Mouse (Mus musculus) limb, embryonic 12.5 days (tissue): Measurements from ENCODE around the gene Ccdc84. TPM values are rescaled to one million over a fixed set of nuclear protein-coding genes. Genes with fewer than 3 reads are reported as not detected.
"Not testable (repeated sequence)": the region's sequence is repeated elsewhere in the genome, so short reads cannot be mapped to it uniquely, and the experiment has no call there.

ENCODE experiments used
- ATAC-seq: fragments of 200-750 bp; cut with Nextera tagmentation; 2 replicates; pipeline ENCODE4 v1.8.0; 2017; ENCODE audit warnings: low read depth, moderate TSS enrichment; ENCODE audit not compliant: insufficient number of reproducible peaks, insufficient read depth, low FRiP score, low TSS enrichment
- H3K27ac ChIP-seq: fragments of 300-500 bp; sonication (generic); 2 replicates; pipeline ENCODE4 v1.5.1; 2016; ENCODE audit warnings: mild to moderate bottlenecking, moderate library complexity
- H3K27me3 ChIP-seq: fragments of 300-500 bp; sonication (generic); 2 replicates; pipeline ENCODE4 v1.6.1; 2016; ENCODE audit warnings: mild to moderate bottlenecking, moderate library complexity
- H3K36me3 ChIP-seq: fragments of 300-500 bp; sonication (generic); 2 replicates; pipeline ENCODE4 v1.6.1; 2016; ENCODE audit warnings: mild to moderate bottlenecking, moderate library complexity
- H3K4me1 ChIP-seq: fragments of 300-500 bp; sonication (generic); replicated peaks from 2 replicates; pipeline ENCODE4 v1.6.1; 2016
- H3K4me2 ChIP-seq: fragments of 300-500 bp; sonication (generic); 2 replicates; pipeline ENCODE4 v1.6.1; 2016; ENCODE audit warnings: mild to moderate bottlenecking, moderate library complexity
- H3K4me3 ChIP-seq: fragments of 300-500 bp; sonication (generic); replicated peaks from 2 replicates; pipeline ENCODE4 v1.5.1; 2016; ENCODE audit warnings: mild to moderate bottlenecking
- H3K9ac ChIP-seq: fragments of 300-500 bp; sonication (generic); replicated peaks from 2 replicates; pipeline ENCODE4 v1.6.1; 2016; ENCODE audit warnings: mild to moderate bottlenecking, moderate library complexity
- H3K9me3 ChIP-seq: fragments of 300-500 bp; sonication (generic); 2 replicates; pipeline ENCODE4 v1.6.1; 2016; ENCODE audit warnings: mild to moderate bottlenecking, moderate library complexity
- WGBS: fragments of 180-500 bp; shearing (Covaris S2); methylation state at CpG from one replicate; pipeline ENCODE4 v1.1.7; 2016; 5-methylcytosine and 5-hydroxymethylcytosine counted together
- polyA plus RNA-seq: library from polyadenylated mRNA; unstranded; fragments of >200 nt; fragmentation: Nextera tagmentation; extraction: Ambion mirVana; gene quantifications from 2 replicates; pipeline ENCODE4 v1.2.1, GENCODE M21; 2016

Ccdc84 gene
- polyA plus RNA-seq, 1 experiment from 2014 or later, result 38.4 TPM

DNA sequence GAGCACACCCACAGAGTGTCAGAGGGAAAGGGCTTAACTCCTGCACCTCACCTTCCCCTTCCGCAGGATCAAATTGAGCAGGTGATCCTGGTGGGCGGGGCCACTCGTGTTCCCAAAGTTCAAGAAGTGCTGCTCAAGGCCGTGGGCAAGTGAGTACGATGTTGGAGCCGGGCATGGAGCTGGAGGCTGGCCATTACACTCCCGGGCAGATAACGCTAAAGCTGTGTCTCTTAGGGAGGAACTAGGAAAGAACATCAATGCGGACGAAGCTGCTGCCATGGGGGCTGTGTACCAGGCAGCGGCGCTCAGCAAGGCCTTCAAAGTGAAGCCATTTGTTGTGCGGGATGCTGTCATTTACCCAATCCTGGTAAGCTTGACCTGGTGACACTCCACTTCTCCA, 33.8 kb downstream of the Ccdc84 start:
- Histone ChIP-seq H3K4me3 (no peak overlapping the region), H3K36me3 (peaks cover 92% of the 10 kb centered on the region), H3K27me3 (no peaks in the 10 kb centered on the region), H3K9me3 (no peaks in the 10 kb centered on the region), H3K4me1 (peaks cover 11% of the 10 kb centered on the region), H3K4me2 (no peak overlapping the region), H3K9ac (no peak overlapping the region), H3K27ac (no peak overlapping the region)
- ATAC-seq, result no peak
- WGBS, result 90% methylated on average over 13 of the region's 13 CpGs

DNA sequence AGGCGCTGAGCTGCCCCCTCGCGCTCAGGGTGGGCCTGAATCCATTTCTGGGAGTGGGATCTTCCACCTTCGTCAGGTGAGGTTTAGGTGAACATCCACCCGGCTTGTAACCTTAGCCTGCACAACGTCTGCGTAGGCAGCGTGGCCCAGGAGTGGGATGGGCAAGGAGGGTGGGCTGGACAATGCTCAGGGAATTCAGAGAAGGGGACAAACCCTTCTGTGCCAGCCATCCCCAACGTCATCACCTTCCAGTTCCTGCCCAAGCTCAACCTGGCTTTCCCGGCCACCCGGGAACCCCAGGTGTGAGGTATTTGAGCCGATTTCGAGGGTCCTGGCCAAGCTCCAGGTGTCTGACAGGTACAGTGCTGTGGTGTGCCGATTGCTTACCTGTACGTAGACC, 38.5 kb downstream of the Ccdc84 start:
- 9% methylated on average over 15 of the region's 15 CpGs for WGBS
- Histone ChIP-seq H3K4me3 (peak overlapping the region; percentile 87), H3K4me1 (peaks cover 16% of the 10 kb centered on the region), H3K36me3 (peaks cover 44% of the 10 kb centered on the region), H3K27me3 (no peaks in the 10 kb centered on the region), H3K9ac (peak overlapping the region; percentile 90), H3K4me2 (peak overlapping the region; percentile 92), H3K27ac (peak overlapping the region; percentile 80), H3K9me3 (no peaks in the 10 kb centered on the region)
- 0 out of 2 replicates have a peak, but pooled peaks have one; percentile 5 for ATAC-seq

DNA sequence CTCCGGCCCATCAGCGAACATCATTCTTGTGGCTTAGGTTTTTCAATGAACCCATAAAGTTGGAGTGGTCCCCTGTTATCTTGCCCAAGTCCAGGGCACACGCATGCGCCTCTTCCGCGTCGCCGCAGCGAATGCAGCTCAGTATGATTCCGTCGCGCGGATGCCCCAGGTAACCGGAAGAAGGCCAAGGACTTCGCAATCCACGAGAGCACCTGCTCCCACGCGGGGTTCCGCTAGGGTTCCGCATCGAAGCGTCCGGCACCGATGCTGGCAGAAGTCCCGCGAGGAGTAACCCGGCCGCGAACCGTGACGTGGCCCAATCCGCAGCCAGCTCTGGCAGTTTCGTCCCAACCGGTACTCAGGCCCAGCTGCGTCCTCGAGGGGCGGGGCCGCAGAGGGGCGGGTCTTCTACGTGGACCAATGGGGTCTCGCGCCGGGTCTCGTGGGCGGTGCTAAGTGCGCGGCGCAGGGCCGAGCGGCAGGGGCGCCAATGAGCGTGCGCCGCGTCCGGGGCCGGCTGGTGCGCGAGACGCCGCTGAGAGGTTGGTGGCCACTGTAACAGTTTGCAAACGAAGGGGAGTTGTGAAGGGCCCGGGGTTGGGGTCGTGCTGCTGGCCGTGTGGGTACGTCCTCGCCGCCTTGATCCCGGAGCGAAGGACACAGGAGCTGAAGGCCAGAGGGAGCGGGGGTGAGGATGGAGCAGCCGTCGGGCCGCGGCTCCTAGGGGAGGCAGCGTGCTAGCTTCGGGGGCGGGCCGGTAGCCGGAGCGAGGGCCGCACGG, 39.1 kb downstream of the Ccdc84 start, which contains the start of gene Hyou1:
Gene Hyou1, plus strand, starts transcription at position 437 of the 781 bp plus-strand sequence.
- under 1% methylated on average over 83 of the region's 83 CpGs for WGBS
- peak within 1 kb of the TSS; percentile 92 for H3K4me2 ChIP-seq
- peak within 1 kb of the TSS; percentile 87 for H3K4me3 ChIP-seq
- H3K9me3 ChIP-seq, result no peaks in the 10 kb centered on the region
- H3K27me3 ChIP-seq, result no peaks in the 10 kb centered on the region
- H3K36me3 ChIP-seq, result peaks cover 38% of the 10 kb centered on the region
- ATAC-seq, result peak; percentile 96
- H3K9ac ChIP-seq, result peak within 1 kb of the TSS; percentile 90
- H3K4me1 ChIP-seq, result peaks cover 16% of the 10 kb centered on the region
- peak within 1 kb of the TSS; percentile 82 for H3K27ac ChIP-seq

DNA sequence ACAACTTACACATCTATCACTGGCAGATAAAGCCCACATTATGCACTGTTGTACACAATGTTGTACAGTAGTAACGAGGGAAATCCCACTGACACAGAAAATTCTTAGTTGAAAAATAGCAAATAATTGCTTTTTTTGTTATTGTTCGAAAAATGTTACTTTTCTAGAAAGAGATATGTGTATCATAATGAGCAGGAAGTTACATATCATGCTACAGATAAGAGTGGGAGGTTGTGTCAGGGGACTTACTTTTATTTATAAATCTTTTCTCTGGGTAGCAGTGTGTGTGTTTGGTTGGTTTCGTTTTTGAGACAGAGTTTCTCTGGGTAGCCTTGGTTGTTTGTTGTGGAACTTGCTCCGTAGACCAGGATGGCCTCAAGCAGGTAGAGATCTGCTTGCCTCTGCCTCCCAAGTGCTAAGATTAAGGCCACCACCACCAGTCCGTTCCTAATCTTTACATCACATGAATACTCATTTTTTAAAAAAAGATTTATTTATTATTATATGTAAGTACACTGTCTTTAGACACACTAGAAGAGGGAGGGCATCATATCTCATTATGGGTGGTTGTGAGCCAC, 40.1 kb downstream of the Ccdc84 start:
- H3K27ac ChIP-seq, result no peak overlapping the region; the same call in 1 of the 2 replicates
- 88% methylated on average over 5 of the region's 5 CpGs for WGBS
- peak overlapping the region; percentile 66 for H3K4me2 ChIP-seq
- H3K9me3 ChIP-seq, result no peaks in the 10 kb centered on the region
- H3K4me3 ChIP-seq, result peak overlapping the region; percentile 87
- ATAC-seq, result no peak
- peaks cover 16% of the 10 kb centered on the region for H3K4me1 ChIP-seq
- peak overlapping the region; percentile 90 for H3K9ac ChIP-seq
- H3K36me3 ChIP-seq, result peaks cover 28% of the 10 kb centered on the region
- no peaks in the 10 kb centered on the region for H3K27me3 ChIP-seq

DNA sequence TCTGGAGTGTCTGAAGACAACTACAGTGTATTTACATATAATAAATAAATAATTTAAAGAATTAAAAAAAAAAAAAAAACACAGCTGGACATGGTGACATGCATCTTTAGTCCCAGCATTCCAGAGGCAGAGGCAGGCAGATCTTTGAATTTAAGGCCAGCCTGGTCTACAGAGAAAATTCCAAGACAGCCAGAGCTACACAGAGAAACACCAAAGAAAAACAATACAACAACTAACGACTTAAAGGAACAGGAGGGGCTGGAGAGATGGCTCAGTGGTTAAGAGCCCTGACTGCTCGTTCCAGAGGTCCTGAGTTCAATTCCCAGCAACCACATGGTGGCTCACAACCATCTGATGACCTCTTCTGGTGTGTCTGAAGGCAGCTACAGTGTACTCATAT, 41.0 kb downstream of the Ccdc84 start:
- Histone ChIP-seq H3K4me1 (peaks cover 16% of the 10 kb centered on the region), H3K36me3 (peaks cover 19% of the 10 kb centered on the region)
- not testable (repeated sequence) for H3K9ac ChIP-seq, H3K4me3 ChIP-seq, H3K9me3 ChIP-seq, ATAC-seq, H3K4me2 ChIP-seq, H3K27ac ChIP-seq, H3K27me3 ChIP-seq
- WGBS, result 84% methylated on average over 2 of the region's 2 CpGs

DNA sequence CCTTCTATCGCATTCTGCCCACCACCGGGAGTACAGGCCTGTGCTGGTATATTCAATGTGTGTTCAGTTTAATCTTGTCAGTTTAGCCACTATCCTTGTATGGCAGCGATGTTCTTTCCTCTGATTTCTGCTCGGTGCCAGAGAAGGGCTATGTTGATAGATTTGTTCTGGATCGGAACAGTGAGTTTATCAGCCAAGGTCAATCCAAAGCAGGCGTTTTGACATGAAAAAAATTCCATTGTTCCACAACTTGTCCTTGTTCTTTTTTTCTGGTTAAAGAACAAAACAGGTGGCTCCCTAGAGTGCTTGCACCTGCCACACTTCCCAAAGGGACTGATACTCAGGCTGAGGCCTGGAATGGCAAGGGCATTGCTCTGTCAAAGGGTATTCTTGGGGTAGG, 42.2 kb downstream of the Ccdc84 start:
- no peak for ATAC-seq
- 90% methylated on average over 6 of the region's 6 CpGs for WGBS
- Histone ChIP-seq H3K27ac (no peak overlapping the region), H3K36me3 (peaks cover 7% of the 10 kb centered on the region), H3K4me3 (no peak overlapping the region), H3K4me1 (peaks cover 16% of the 10 kb centered on the region), H3K27me3 (no peaks in the 10 kb centered on the region), H3K9me3 (no peaks in the 10 kb centered on the region), H3K9ac (no peak overlapping the region), H3K4me2 (no peak overlapping the region)

DNA sequence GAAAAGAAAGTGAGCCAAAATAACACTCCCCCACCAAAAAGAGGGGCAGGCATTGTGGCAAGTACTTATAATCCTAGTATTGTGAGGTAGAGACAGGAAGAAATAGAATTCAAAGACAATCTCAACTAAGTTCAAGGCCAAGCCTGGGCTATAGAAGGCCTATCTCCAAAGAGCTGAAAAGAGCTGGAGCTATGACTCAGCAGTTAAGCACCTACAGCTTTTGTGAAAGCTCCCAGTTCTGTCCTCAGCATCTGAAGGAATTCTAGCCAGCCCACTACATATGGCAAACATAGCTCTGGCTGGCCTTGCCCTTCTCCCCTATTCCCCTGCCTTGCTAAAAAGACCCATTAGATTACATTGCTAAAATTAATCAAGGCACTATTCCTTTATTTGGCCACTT, 45.0 kb downstream of the Ccdc84 start:
- Histone ChIP-seq H3K27ac (no peak overlapping the region), H3K36me3 (no peaks in the 10 kb centered on the region), H3K4me2 (no peak overlapping the region), H3K9ac (no peak overlapping the region), H3K4me3 (no peak overlapping the region), H3K27me3 (no peaks in the 10 kb centered on the region), H3K4me1 (peaks cover 2% of the 10 kb centered on the region), H3K9me3 (no peaks in the 10 kb centered on the region)
- no peak for ATAC-seq

DNA sequence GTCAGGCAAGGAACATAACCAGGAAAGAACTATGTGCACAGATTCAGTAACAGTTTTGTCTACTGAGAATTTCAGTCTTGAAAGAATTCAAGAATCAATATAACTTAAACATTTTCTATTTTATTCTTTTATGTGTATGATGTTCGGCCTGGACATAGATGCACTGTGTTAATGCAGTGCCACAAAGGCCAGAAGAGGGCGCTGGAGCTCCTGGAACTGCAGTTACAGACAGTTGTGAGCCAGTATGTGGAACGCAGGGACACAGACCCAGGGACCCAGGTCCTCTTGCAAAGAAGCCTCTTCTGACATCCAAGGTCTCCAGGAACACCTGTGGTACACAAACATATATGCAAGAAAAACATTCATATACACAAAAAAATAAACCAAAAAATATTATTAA, 53.9 kb downstream of the Ccdc84 start:
- Histone ChIP-seq H3K9ac (no peak overlapping the region), H3K9me3 (no peaks in the 10 kb centered on the region), H3K4me3 (no peak overlapping the region), H3K27me3 (no peaks in the 10 kb centered on the region), H3K36me3 (peaks cover 5% of the 10 kb centered on the region), H3K4me1 (peaks cover 8% of the 10 kb centered on the region), H3K27ac (no peak overlapping the region), H3K4me2 (no peak overlapping the region)
- ATAC-seq, result no peak
- WGBS, result 58% methylated on average over 3 of the region's 3 CpGs

DNA sequence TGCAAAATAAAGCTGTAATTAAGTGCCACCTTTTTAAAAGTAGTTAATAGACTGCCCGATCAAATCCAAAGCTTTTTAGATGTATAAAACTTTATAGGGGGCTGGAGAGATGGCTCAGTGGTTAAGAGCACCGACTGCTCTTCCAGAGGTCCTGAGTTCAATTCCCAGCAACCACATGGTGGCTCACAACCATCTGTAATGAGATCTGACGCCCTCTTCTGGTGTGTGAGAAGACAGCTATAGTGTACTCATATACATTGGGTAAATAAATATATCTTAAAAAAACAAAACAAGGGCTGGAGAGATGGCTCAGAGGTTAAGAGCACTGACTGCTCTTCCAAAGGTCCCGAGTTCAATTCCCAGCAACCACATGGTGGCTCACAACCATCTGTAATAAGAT, 56.4 kb downstream of the Ccdc84 start:
- not testable (repeated sequence) for H3K9ac ChIP-seq, H3K4me1 ChIP-seq, ATAC-seq, H3K9me3 ChIP-seq, H3K27me3 ChIP-seq
- H3K36me3 ChIP-seq, result peaks cover 28% of the 10 kb centered on the region
- 43% methylated on average over 4 of the region's 4 CpGs for WGBS
- H3K27ac ChIP-seq, result 0 out of 2 replicates have a peak overlapping the region, but pooled peaks have one; percentile 45
- peak overlapping the region; percentile 92 for H3K4me2 ChIP-seq
- H3K4me3 ChIP-seq, result peak overlapping the region; percentile 91

DNA sequence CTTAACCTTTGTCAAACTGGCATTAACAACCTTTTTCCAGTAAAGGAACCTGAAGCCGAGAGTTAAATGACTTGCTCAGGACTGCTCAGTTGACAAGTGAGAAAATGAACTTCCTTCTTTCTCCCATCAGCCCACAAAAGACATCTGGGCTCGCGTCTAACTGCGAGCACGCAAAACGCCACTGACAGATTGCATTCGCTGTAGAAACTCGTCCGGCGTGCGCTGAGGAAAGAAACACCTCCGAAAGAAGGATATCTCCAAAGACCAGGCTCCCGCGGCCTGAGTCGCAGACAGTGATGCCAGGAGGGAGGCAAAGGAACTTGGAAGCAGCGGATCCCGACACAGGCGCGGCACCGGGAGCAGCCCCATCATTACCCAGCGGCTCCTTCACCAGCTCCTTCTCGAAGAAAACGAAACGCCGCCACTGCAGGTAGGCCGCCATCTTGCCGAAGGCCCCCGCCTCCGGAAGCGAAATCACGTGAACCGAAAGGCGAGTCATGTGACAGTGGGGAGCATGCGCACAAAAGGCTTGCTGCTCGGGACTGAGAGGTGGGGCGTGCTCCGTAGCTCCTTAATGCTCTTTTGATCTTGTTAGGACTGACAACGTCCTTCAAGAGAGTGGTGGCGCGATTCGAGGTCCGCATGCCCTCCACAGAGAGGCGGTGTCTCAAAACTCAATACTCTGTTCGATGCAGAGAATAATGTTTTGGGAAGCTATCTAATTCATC, 57.0 kb downstream of the Ccdc84 start, which contains the start of gene Vps11:
Gene Vps11, minus strand, starts transcription at position 481 of the 728 bp plus-strand sequence.
- Histone ChIP-seq H3K36me3 (peaks cover 34% of the 10 kb centered on the region), H3K27me3 (no peaks in the 10 kb centered on the region), H3K4me2 (peak within 1 kb of the TSS; percentile 92), H3K4me1 (peaks cover 8% of the 10 kb centered on the region), H3K27ac (0 out of 2 replicates have a peak within 1 kb of the TSS, but pooled peaks have one; percentile 45), H3K4me3 (peak within 1 kb of the TSS; percentile 91), H3K9me3 (no peaks in the 10 kb centered on the region), H3K9ac (peak within 1 kb of the TSS; percentile 82)
- under 1% methylated on average over 44 of the region's 44 CpGs for WGBS
- ATAC-seq, result peak; percentile 82; the same call in 1 of the 2 replicates
